Mouse (Mus musculus) layer of hippocampus, adult 2 months (tissue): ENCODE results near the gene Oscp1. TPM values are rescaled to one million over a fixed set of nuclear protein-coding genes. Genes with fewer than 3 reads are reported as not detected.
A peak's percentile ranks its signal among the peaks of the same experiment; 100 is the strongest.

Experiments
- DNase-seq, 2 experiments: peaks; one replicate each; pipeline ENCODE4 v3.0.0; 2022; ENCODE audit warnings: low spot score in 2 of 2
- H3K27ac ChIP-seq: fragments of 200-600 bp; 2 replicates; pipeline ENCODE4 v1.8.1; 2022
- H3K4me3 ChIP-seq: fragments of 200-600 bp; 2 replicates; pipeline ENCODE4 v1.8.1; 2022; ENCODE audit warnings: mild to moderate bottlenecking
- CTCF ChIP-seq: fragments of 200-600 bp; conservative IDR thresholded peaks from 2 replicates; pipeline ENCODE4 v1.8.1; 2022; ENCODE audit warnings: antibody characterized with exemption, mild to moderate bottlenecking, moderate library complexity
- long read RNA-seq, 2 experiments: library from polyadenylated mRNA; stranded (forward); transcript quantifications; one replicate each; pipeline ENCODE4 v2.0.0; 2021; ENCODE audit warnings: borderline mapping rate in 2 of 2
- total RNA-seq, 2 experiments: library from RNA; stranded (reverse); gene quantifications; 2 replicates each; pipeline ENCODE4 v1.2.3; 2021

Oscp1 gene
- 10 to 100 TPM; 41.1 to 44.5 TPM for total RNA-seq
- long read RNA-seq, experiment 1, full-length matches to known transcripts = 24 of 38 reads
- long read RNA-seq, experiment 1, partial matches to known transcripts = 10 of 38 reads
- long read RNA-seq, experiment 1, other reads (novel, unspliced or antisense) = 4 of 38 reads
- long read RNA-seq, experiment 2, full-length matches to known transcripts = 21 of 32 reads
- long read RNA-seq, experiment 2, partial matches to known transcripts = 10 of 32 reads
- long read RNA-seq, experiment 2, other reads (novel, unspliced or antisense) = 1 of 32 reads

DNA sequence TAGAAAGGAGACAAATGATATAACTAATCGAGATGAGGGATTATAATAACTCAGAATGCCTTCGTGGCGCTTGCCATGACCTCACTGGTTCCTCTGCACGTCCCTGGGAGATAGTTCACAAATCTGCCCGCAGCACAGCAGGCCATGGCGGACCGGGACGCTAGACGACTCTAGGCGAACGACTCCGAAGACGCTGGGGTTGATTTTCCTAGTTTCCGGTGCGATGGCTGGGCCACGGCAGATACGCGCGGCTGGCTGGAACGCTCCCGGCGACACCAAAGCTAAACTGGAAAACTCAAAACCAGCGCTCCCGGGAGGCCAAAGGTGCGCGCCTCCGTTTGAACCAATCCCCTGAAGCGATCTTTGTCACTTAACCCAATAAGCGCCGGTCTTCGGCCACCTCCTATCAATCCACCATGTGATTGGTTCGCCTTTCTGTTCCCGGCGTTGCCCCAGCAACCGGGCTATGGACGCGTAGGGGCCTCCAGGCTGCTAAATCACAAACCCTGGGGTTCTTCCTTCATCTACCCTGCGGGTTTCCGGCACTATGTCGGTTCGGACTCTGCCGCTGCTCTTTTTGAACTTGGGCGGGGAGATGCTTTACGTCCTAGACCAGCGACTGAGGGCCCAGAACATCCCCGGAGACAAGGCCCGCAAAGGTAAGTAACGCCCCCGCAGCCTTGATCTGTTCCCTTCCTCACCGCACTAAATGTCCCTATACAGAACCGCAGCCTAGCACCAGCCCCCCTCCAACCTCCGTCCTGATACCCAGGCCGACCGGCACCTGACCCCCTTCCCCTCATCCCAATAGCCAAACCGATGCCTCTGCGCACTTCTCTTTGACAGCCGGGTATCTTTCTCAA lies at the start of gene Oscp1:
Gene Oscp1 (plus strand): TSS at position 432 of the 863 bp plus-strand sequence.
- peak; percentile 90 to 94 for DNase-seq
- no peak for TF ChIP-seq CTCF
- peak within 1 kb of the TSS; percentile 85 for H3K4me3 ChIP-seq
- H3K27ac ChIP-seq = peak within 1 kb of the TSS; percentile 90

DNA sequence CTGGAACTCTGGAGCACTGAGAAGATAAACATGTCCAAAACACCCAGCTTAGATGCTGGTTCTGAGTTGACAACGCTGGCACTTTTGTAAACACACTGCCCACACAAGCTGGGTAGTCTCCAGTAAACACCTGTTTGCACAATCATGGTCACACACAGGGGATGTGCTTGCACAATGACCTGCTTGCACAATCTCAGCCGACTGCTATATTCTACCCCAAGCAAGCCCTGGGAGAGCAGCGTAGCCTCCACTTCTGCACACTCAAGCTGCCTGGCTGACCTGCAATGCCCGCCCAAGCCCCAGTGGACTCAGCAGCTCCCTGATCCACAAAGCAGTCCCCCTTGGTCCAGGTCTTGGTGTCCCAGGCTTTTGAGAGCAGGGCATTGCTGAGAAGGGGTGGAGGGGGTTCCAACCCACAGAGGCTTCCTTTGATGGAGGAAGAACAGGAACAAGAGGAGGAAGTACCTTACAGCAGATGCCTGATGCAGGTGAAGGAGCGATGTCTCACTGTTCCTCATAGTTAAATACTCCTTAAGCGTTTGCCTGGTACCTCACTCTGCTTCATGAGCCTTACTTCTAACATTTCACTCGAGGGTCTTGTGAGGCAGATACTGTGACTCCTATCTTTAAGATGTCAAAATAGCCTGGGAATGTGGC lies 40.6 kb upstream of the Oscp1 start:
- no peak overlapping the region for H3K27ac ChIP-seq
- H3K4me3 ChIP-seq = no peak overlapping the region
- no peak for TF ChIP-seq CTCF
- DNase-seq = no peak

DNA sequence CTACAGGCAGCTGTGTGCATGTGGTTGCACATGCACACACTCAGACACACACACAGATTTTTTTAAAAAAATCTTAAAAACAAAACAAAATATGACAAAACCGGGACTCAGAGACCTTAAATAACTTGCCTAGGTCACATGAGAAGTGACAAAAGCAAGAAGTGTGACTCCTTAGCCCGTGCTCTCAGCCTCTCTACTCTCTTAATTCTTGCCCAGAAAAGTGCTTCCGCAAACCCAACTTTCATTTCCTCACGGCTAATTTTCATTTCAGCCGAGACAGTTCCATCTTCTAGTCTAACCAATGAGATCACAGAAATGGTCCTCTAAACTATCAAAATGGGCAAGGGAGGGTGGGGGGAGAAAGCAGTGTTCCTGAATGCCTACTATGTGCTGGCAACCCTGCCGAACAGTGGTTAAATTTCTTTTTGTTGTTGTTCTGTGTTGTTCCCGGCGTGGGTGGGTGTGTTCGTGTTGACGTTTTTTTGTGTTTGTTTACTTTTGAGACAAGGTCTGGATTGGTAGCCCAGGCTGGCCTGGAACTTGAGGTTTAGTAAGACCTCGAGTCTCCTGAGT lies 39.3 kb upstream of the Oscp1 start:
- no peak overlapping the region for H3K4me3 ChIP-seq
- no peak overlapping the region for H3K27ac ChIP-seq
- TF ChIP-seq CTCF = no peak
- DNase-seq = no peak

DNA sequence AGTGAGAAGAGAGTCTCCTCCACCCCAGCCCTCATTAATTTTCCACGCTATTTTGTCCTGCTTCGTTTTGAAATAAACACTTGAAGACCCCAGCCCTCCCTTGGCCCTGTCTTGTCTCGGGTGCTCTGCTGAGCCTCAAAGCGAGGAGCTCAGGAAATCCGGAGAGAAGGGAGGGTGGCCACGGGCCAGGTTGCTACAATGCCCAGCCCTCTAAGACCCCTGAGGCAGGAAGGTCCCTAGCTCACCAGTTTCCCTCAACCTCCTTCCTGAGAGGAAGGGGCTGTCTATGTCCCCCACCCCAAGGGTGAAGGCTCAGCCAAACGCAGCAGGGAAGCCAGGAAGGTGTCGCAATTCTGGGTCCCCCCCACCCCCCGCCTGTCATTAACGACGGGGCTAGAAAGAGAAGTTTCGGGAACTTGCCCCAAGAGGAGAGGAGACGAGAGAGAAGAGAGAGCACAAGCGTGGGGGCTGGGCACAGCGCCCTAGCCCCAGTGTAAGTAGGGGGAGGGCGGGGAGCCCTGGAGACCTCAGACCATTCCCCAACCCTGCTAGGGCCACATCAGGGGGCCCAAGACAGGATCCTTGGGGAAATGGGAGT lies 34.0 kb upstream of the Oscp1 start, which contains the start of gene Csf3r:
Gene Csf3r (plus strand): TSS at position 248 of the 598 bp plus-strand sequence.
- DNase-seq = no peak
- TF ChIP-seq CTCF = no peak
- H3K27ac ChIP-seq = peak within 1 kb of the TSS; percentile 53; the same call in 1 of the 2 replicates
- H3K4me3 ChIP-seq = 0 out of 2 replicates have a peak within 1 kb of the TSS, but pooled peaks have one; percentile 3

DNA sequence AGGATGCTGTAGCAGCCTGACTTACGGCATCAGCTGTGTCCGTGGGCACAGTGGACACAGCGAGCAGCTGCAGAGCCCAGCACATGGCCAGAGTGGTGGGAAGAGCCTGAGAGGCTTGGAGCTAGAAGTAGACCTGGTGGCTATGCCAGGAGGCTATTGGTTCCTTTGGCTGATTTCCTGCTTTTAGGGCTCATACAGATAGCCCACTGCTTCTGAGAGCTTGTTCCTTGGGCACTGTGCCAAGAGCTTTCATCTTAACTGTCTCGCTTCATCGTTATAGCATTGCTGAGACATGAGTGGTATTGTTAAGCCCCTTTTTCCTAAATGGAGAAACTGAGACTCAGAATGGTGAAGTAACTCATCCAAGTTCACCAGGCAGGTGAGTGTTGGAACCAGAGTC lies 32.6 kb upstream of the Oscp1 start:
- Histone ChIP-seq H3K27ac (no peak overlapping the region), H3K4me3 (no peak overlapping the region)
- TF ChIP-seq CTCF = no peak
- DNase-seq = no peak

DNA sequence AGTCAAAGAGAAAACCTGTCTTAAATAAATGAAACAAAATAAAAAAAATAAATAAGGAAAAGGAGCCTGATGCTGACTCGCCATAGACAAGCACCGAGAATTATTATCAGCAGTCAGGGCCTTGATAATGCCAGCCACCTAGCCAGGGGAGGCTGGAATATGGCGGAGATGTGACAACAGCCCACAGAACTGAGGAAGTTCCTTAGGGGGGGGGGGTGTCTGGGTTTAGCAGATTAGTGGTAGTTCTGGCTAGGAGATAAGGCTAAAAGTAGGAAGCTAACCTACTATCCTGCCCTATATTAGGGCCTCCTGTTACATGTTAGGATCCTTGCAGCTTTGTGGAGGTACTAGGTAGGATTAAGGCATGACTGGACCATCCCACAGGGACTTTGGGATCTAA lies 30.4 kb upstream of the Oscp1 start:
- H3K4me3 ChIP-seq = no peak overlapping the region
- TF ChIP-seq CTCF = no peak
- DNase-seq = no peak
- H3K27ac ChIP-seq = no peak overlapping the region

DNA sequence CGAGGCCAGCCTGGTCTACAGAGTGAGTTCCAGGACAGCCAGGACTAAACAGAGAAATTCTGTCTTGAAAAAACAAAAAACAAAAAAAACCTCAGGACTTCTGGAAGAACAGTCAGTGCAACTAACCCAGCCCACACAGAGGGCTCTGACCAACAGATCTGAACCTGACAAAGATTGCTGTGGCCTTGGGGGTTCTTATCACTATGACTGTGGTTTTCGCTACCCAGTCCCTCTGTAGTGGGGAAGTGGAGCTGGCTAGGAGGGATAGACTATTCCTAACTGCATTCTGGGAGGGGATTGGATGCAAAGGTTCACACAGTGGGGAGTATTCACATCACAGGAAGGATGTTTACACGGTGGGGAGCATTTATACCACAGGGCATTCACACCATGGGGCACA lies 29.3 kb upstream of the Oscp1 start:
- H3K4me3 ChIP-seq = no peak overlapping the region
- TF ChIP-seq CTCF = no peak
- DNase-seq = no peak
- H3K27ac ChIP-seq = no peak overlapping the region

DNA sequence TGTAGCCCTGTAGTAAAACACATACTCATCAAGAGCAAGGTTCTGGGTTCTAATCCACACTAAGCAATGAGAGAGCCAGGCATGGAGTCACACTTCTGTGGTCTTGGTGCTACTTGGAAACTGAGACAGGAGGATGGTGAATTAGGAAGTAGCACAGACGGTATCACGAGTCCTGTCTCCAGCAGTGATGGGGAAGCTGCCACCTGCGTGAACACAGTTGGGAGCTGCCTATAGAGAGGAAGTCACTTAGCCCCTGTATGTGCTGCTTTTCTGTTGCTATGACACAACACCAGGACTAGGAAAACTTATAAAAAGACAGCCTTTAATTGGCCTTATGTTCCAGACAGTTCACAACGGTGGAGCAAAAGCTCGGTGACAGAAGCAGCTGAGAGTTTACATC lies 27.7 kb upstream of the Oscp1 start:
- no peak for DNase-seq
- no peak overlapping the region for H3K4me3 ChIP-seq
- no peak for TF ChIP-seq CTCF

DNA sequence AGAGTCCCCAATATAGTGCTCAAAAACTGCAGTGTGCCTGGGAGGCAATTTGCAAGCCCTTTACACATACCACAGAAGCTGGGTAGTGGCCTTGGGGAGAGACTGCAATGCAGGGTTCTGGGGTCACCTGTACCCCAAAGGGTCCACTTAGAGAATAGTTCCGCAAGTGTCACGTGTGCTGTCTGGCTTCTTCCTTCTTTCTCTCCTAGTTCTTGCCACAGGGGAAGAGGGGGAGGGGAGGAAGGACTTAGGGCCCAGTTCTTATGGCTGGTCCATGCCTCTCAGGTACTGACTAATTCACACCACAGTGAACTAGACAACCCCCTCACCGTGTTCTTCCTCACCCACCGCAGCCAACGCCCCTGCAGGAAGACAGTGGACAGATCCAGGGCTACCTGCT lies 23.0 kb upstream of the Oscp1 start:
- no peak for TF ChIP-seq CTCF
- no peak for DNase-seq
- Histone ChIP-seq H3K27ac (no peak overlapping the region), H3K4me3 (no peak overlapping the region)

More for the DNA sequence above, 27.7 kb upstream of the Oscp1 start:
- H3K27ac ChIP-seq = no peak overlapping the region

DNA sequence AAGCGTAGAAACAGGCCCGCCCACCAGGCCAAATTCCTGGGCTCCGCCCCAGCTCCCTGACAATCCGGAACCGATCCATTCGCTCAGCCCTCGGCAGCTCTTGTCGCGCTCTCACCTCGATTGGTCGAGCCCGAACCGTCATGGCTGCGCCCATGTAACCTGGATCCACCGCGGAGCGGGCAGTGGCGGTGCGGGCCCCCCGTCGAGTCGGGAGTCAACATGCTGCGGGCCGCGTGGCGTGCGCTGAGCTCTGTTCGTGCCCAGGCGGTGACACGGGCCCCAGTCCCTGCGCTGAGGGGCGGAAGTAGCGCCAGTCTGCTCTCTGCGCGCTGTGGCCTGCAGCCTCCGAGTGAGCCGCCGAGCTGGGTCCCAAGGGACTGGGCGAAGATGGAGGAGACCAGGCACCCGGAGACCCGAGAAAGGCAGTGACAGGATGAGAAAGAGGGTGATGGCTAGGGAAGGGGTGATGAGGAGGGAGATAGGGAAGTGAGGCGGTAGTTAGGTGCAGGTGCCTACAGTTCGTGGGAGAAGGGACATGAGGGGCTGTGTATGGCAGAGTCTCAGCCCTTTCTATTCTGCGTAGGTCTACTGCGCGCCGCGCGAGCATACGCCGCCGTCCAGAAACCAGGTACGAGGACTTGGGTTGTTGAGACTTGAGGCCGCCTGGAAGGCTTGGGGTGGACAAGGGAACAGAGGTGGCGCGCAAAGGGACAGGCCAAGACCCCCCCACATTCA lies 11.3 kb upstream of the Oscp1 start, which contains the start of gene Mrps15:
Gene Mrps15 (plus strand): TSS at position 75 of the 735 bp plus-strand sequence.
- TF ChIP-seq CTCF = no peak
- H3K27ac ChIP-seq = peak within 1 kb of the TSS; percentile 90
- peak within 1 kb of the TSS; percentile 93 for H3K4me3 ChIP-seq
- DNase-seq = peak; percentile 78 to 85

DNA sequence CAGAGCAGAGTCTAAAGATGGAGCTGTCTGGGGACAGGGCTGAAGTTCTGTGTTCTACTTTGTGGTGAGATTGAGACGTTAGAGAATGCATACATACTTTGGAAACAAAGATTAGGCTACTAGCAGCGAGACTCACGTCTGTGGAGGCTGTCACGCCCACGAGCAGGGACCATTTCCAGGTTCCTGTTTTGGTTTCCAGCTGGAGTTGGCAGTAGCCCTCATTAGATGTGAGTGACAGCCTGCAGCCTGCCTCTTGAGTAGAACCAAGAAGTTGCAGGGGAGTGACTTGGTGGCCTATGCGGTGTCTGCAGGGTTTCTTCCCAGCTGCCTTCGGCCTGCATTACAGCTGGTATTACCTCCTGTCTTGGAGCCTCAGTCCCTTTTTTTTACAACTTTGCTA lies 6.7 kb upstream of the Oscp1 start:
- Histone ChIP-seq H3K27ac (peak overlapping the region; percentile 36; the same call in 1 of the 2 replicates), H3K4me3 (no peak overlapping the region)
- no peak for TF ChIP-seq CTCF
- peak; percentile 70 to 76 for DNase-seq
